ENCODE assay signal across 8 mouse cellular contexts in the genomic region with DNA sequence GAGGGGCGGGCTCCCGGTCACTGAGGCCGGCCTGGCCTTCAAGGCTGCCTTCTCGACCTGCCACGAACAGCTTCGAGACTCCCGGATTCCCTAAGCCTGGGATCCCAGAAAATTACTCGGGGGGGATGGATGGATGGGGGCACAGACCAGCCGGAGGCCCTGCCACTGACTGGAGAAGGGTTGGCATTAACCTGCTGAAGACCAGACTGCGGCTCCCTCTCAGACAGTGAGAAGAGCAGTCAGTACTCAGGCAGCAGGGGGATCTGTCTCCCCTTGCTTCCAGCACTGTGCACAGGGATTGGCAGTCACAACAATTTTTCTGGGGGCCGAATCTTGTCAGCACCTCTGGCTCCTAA. TPM values are rescaled to one million over a fixed set of nuclear protein-coding genes. Genes with fewer than 3 reads are reported as not detected.
DNase-seq lines count a peak whose midpoint lies in the region; ATAC-seq lines count a peak whose summit lies in the region.

No protein-coding gene starts in this region.

- H3K4me1 ChIP-seq in kidney, embryonic 14.5 days (ENCODE audit: control insufficient read depth, insufficient read depth, low read length), result 0 out of 2 replicates have a peak, but pooled peaks cover 2% of the 10 kb centered on the region
- peaks cover 19% of the 10 kb centered on the region for H3K4me1 ChIP-seq in embryonic facial prominence, embryonic 10.5 days
- peaks cover 23% of the 10 kb centered on the region for H3K4me1 ChIP-seq in hindbrain, embryonic 15.5 days (replicated peaks)
- peaks cover 16% of the 10 kb centered on the region for H3K4me1 ChIP-seq in midbrain, embryonic 16.5 days (ENCODE audit: control insufficient read depth, insufficient read depth, low read length)

- H3K36me3 ChIP-seq in kidney, embryonic 14.5 days (ENCODE audit: control insufficient read depth, insufficient read depth, low read length), result peaks cover 6% of the 10 kb centered on the region; the same call in 1 of the 2 replicates
- H3K36me3 ChIP-seq in embryonic facial prominence, embryonic 10.5 days (replicated peaks), result peaks cover 25% of the 10 kb centered on the region
- H3K36me3 ChIP-seq in hindbrain, embryonic 15.5 days, result peaks cover 22% of the 10 kb centered on the region
- peaks cover 7% of the 10 kb centered on the region; the same call in 1 of the 2 replicates for H3K36me3 ChIP-seq in midbrain, embryonic 16.5 days (ENCODE audit: control insufficient read depth, insufficient read depth, low read length)

- no peak for DNase-seq in kidney, adult 18-20 months
- no peak for DNase-seq in embryonic facial prominence, embryonic 10.5 days (ENCODE audit: low spot score)
- no peak for DNase-seq in gastrocnemius, postnatal 14 days
- DNase-seq in urinary bladder, adult 18-20 months (ENCODE audit: low spot score in 2 of 2), result no peak
- DNase-seq in adrenal gland, adult 8-10 months, result no peak

- 7% methylated on average over 11 of the region's 11 CpGs for WGBS in kidney, embryonic 14.5 days
- 8% methylated on average over 11 of the region's 11 CpGs for WGBS in embryonic facial prominence, embryonic 10.5 days
- 6% methylated on average over 11 of the region's 11 CpGs for WGBS in hindbrain, embryonic 15.5 days
- WGBS in midbrain, embryonic 16.5 days, result 5% methylated on average over 10 of the region's 11 CpGs

- peak; percentile 42; the same call in 1 of the 2 replicates for ATAC-seq in kidney, embryonic 14.5 days (ENCODE audit: low FRiP score, low TSS enrichment)
- peak; percentile 69 for ATAC-seq in hindbrain, embryonic 15.5 days (ENCODE audit: low FRiP score, low read depth)
- ATAC-seq in midbrain, embryonic 16.5 days, result peak; percentile 75

- H3K27ac ChIP-seq in kidney, embryonic 14.5 days (ENCODE audit: low read depth, low read length), result peak overlapping the region; percentile 53; the same call in 1 of the 2 replicates
- H3K27ac ChIP-seq in embryonic facial prominence, embryonic 10.5 days (replicated peaks), result peak overlapping the region; percentile 87
- peak overlapping the region; percentile 90 for H3K27ac ChIP-seq in hindbrain, embryonic 15.5 days (replicated peaks)
- peak overlapping the region; percentile 92 for H3K27ac ChIP-seq in midbrain, embryonic 16.5 days (ENCODE audit: low read length)

- intact Hi-C loops in gastrocnemius, postnatal 14 days (cut with DNase I; ENCODE audit: low total_unique reads), result no loop called here

- no peaks in the 10 kb centered on the region for H3K9me3 ChIP-seq in kidney, embryonic 14.5 days (ENCODE audit: control insufficient read depth, low read length)
- no peaks in the 10 kb centered on the region for H3K9me3 ChIP-seq in embryonic facial prominence, embryonic 10.5 days
- no peaks in the 10 kb centered on the region for H3K9me3 ChIP-seq in hindbrain, embryonic 15.5 days
- no peaks in the 10 kb centered on the region for H3K9me3 ChIP-seq in midbrain, embryonic 16.5 days (replicated peaks; ENCODE audit: control insufficient read depth, low read length, poor library complexity, severe bottlenecking)

- H3K9ac ChIP-seq in kidney, embryonic 14.5 days (ENCODE audit: low read depth, low read length), result peak overlapping the region; percentile 85
- peak overlapping the region; percentile 79 for H3K9ac ChIP-seq in hindbrain, embryonic 15.5 days
- peak overlapping the region; percentile 96 for H3K9ac ChIP-seq in midbrain, embryonic 16.5 days (ENCODE audit: low read depth, low read length)

- H3K4me2 ChIP-seq in kidney, embryonic 14.5 days (replicated peaks; ENCODE audit: low read depth, low read length), result peak overlapping the region; percentile 97
- peak overlapping the region; percentile 94 for H3K4me2 ChIP-seq in hindbrain, embryonic 15.5 days
- H3K4me2 ChIP-seq in midbrain, embryonic 16.5 days (ENCODE audit: low read length), result peak overlapping the region; percentile 84

- peak overlapping the region; percentile 73 for H3K4me3 ChIP-seq in kidney, embryonic 14.5 days (ENCODE audit: low read length)
- peak overlapping the region; percentile 84 for H3K4me3 ChIP-seq in embryonic facial prominence, embryonic 10.5 days
- peak overlapping the region; percentile 66 for H3K4me3 ChIP-seq in hindbrain, embryonic 15.5 days
- peak overlapping the region; percentile 83 for H3K4me3 ChIP-seq in midbrain, embryonic 16.5 days (ENCODE audit: low read depth, low read length)

- H3K27me3 ChIP-seq in kidney, embryonic 14.5 days (ENCODE audit: control insufficient read depth, insufficient read depth, low read length), result no peaks in the 10 kb centered on the region
- peaks cover 32% of the 10 kb centered on the region for H3K27me3 ChIP-seq in embryonic facial prominence, embryonic 10.5 days (replicated peaks; ENCODE audit: low read depth, poor library complexity, severe bottlenecking)
- no peaks in the 10 kb centered on the region for H3K27me3 ChIP-seq in hindbrain, embryonic 15.5 days
- H3K27me3 ChIP-seq in midbrain, embryonic 16.5 days (ENCODE audit: control insufficient read depth, insufficient read depth, low read depth, low read length), result no peaks in the 10 kb centered on the region

RNA-seq across cellular contexts. Expression of a gene that starts 0.7 kb away (rescaled TPM):
- 3.0 and 6.2 TPM in 2 replicates for polyA plus RNA-seq in kidney, embryonic 14.5 days (2014; fragmentation: Nextera tagmentation; extraction: Ambion mirVana)
- 5.0 and 5.3 TPM in 2 replicates for polyA plus RNA-seq in embryonic facial prominence, embryonic 10.5 days (2016; fragmentation: Nextera tagmentation; extraction: Ambion mirVana)
- 16.3 and 17.4 TPM in 2 replicates for polyA plus RNA-seq in hindbrain, embryonic 15.5 days (2015; fragmentation: Nextera tagmentation; extraction: Ambion mirVana)
- 19.8 and 22.7 TPM in 2 replicates for polyA plus RNA-seq in midbrain, embryonic 16.5 days (2015; fragmentation: Nextera tagmentation; extraction: Ambion mirVana)
- total RNA-seq in gastrocnemius, postnatal 14 days (2021), result 1 to 10 TPM; 1.5 to 2.7 TPM
- 10 to 100 TPM in 2 of 4 experiments, 1 to 10 TPM in 2; 6.2 to 14.0 (median 10.4) TPM for total RNA-seq in adrenal gland, adult 8-10 months (2022)

RNA-seq across cellular contexts. Expression of a gene that starts 18.8 kb away (rescaled TPM):
- polyA plus RNA-seq in kidney, embryonic 14.5 days (2014; fragmentation: Nextera tagmentation; extraction: Ambion mirVana), result 0.37 and 0.53 TPM in 2 replicates
- 1.3 and 1.5 TPM in 2 replicates for polyA plus RNA-seq in embryonic facial prominence, embryonic 10.5 days (2016; fragmentation: Nextera tagmentation; extraction: Ambion mirVana)
- 2.8 and 3.6 TPM in 2 replicates for polyA plus RNA-seq in hindbrain, embryonic 15.5 days (2015; fragmentation: Nextera tagmentation; extraction: Ambion mirVana)
- polyA plus RNA-seq in midbrain, embryonic 16.5 days (2015; fragmentation: Nextera tagmentation; extraction: Ambion mirVana), result 3.5 and 4.1 TPM in 2 replicates
- under 1 TPM in 1 of 2 experiments, not detected in 1; 0.55 TPM for total RNA-seq in gastrocnemius, postnatal 14 days (2021)
- under 1 TPM in 3 of 4 experiments, not detected in 1; 0.49 to 0.99 (median 0.89) TPM for total RNA-seq in adrenal gland, adult 8-10 months (2022)

RNA-seq across cellular contexts. Expression of a gene that starts 20.6 kb away (rescaled TPM):
- polyA plus RNA-seq in kidney, embryonic 14.5 days (2014; fragmentation: Nextera tagmentation; extraction: Ambion mirVana), result 51.9 and 73.0 TPM in 2 replicates
- polyA plus RNA-seq in embryonic facial prominence, embryonic 10.5 days (2016; fragmentation: Nextera tagmentation; extraction: Ambion mirVana), result 68.5 and 71.9 TPM in 2 replicates
- polyA plus RNA-seq in hindbrain, embryonic 15.5 days (2015; fragmentation: Nextera tagmentation; extraction: Ambion mirVana), result 49.2 and 51.0 TPM in 2 replicates
- 45.7 and 47.8 TPM in 2 replicates for polyA plus RNA-seq in midbrain, embryonic 16.5 days (2015; fragmentation: Nextera tagmentation; extraction: Ambion mirVana)
- 10 to 100 TPM; 25.3 to 28.5 TPM for total RNA-seq in gastrocnemius, postnatal 14 days (2021)
- 10 to 100 TPM; 39.7 to 52.1 (median 46.1) TPM for total RNA-seq in adrenal gland, adult 8-10 months (2022)

RNA-seq across cellular contexts. Expression of a gene that starts 49.4 kb away (rescaled TPM):
- 2.7 and 3.5 TPM in 2 replicates for polyA plus RNA-seq in kidney, embryonic 14.5 days (2014; fragmentation: Nextera tagmentation; extraction: Ambion mirVana)
- 0.22 TPM in 1 of 2 replicates, not detected in the other for polyA plus RNA-seq in embryonic facial prominence, embryonic 10.5 days (2016; fragmentation: Nextera tagmentation; extraction: Ambion mirVana)
- polyA plus RNA-seq in hindbrain, embryonic 15.5 days (2015; fragmentation: Nextera tagmentation; extraction: Ambion mirVana), result 1.1 and 2.2 TPM in 2 replicates
- polyA plus RNA-seq in midbrain, embryonic 16.5 days (2015; fragmentation: Nextera tagmentation; extraction: Ambion mirVana), result 1.1 and 1.2 TPM in 2 replicates
- 1 to 10 TPM; 1.7 to 1.9 TPM for total RNA-seq in gastrocnemius, postnatal 14 days (2021)
- 10 to 100 TPM in 1 of 4 experiments, 1 to 10 TPM in 3; 4.8 to 12.6 (median 6.7) TPM for total RNA-seq in adrenal gland, adult 8-10 months (2022)

RNA-seq across cellular contexts. Expression of a gene that starts 58.6 kb away (rescaled TPM):
- 2.7 and 9.9 TPM in 2 replicates for polyA plus RNA-seq in kidney, embryonic 14.5 days (2014; fragmentation: Nextera tagmentation; extraction: Ambion mirVana)
- not detected in 2 replicates for polyA plus RNA-seq in embryonic facial prominence, embryonic 10.5 days (2016; fragmentation: Nextera tagmentation; extraction: Ambion mirVana)
- polyA plus RNA-seq in hindbrain, embryonic 15.5 days (2015; fragmentation: Nextera tagmentation; extraction: Ambion mirVana), result 2.6 and 2.7 TPM in 2 replicates
- polyA plus RNA-seq in midbrain, embryonic 16.5 days (2015; fragmentation: Nextera tagmentation; extraction: Ambion mirVana), result 2.3 and 3.6 TPM in 2 replicates
- under 1 TPM in 1 of 2 experiments, not detected in 1; 0.90 TPM for total RNA-seq in gastrocnemius, postnatal 14 days (2021)
- 1 to 10 TPM; 3.0 to 5.1 (median 4.7) TPM for total RNA-seq in adrenal gland, adult 8-10 months (2022)
